Mouse (Mus musculus): ENCODE results near the gene Tmem9b.

Gene Tmem9b

DNA sequence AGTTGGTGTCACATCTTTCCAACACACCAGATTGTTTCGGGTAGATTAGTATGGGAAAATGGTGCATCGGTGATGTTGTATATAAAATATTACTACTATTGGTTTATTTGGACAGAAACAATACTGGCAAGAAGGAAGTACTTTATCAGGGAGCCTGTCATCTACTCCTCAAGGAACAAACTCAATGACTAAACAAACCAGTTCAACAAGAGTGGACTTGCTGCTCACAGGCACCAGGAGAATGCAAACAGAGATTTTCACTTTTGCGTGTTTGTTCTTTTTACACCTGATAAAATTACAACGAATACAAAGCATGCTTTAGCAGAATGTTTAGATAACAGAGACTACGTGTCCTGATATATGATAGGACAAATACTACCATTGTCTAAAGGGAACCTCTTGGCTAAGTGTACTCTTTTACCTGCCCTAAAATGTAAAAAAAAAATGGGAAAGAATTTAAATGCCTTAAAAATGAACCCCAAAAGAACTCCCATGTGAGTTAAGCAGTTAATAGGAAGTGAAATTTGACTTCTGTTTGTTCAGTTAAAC, 12.8 kb downstream of the Tmem9b start:
- DNase-seq (ENCODE audit: low read depth, low spot score), result no peak

DNA sequence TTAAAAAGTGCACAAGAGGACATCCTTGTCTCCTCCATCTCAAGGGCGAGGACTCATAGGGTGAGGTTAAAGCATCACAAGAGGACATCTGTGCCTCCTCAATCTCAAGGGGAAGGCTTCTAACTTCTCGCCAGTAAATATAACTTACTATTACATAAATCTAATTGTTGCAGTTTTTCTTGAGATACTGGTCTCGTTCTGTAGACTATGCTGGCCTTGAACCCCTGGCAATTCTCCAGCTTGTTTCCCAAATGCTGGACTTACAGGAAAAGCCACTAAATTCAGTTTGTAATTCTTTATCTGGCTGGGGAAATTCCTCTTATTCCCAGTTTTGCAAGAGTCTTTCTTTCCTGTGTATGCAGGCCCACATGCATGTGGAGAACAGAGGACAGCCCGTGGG, 17.9 kb downstream of the Tmem9b start:
- no peak for DNase-seq (ENCODE audit: low read depth, low spot score)

- no peak for DNase-seq (ENCODE audit: low read depth, low spot score)
These were observed 21.0 kb downstream of the Tmem9b start, which contains the start of gene Ascl3 for GRCm38 (mm10) chr7:109731626-109732025. TSS of gene Ascl3 (minus strand) at chr7:109731726.

DNA sequence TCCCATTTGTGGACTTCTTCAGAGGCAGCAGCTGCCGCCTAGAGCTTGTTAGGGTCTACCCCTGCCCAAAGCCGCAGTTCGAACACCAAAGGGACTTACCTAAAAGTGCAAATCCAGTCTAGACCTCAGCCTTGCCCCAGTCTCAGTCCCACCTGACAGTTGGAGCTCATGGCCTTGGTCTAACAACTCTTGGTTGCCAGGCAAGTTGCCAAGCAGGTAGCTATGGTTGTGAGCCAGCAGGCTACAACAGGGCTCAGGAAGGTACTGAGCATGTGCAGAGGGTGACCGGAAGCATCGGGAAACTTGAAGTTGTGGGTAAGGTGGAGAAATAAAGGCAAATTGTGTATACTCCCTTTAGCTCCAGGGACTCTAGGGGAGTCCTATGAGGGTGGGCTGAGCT, 29.0 kb downstream of the Tmem9b start, which contains the start of gene BC051019:
Gene BC051019 (minus strand): TSS at position 154 of the 400 bp plus-strand sequence.
- no peak for DNase-seq (ENCODE audit: low read depth, low spot score)

DNA sequence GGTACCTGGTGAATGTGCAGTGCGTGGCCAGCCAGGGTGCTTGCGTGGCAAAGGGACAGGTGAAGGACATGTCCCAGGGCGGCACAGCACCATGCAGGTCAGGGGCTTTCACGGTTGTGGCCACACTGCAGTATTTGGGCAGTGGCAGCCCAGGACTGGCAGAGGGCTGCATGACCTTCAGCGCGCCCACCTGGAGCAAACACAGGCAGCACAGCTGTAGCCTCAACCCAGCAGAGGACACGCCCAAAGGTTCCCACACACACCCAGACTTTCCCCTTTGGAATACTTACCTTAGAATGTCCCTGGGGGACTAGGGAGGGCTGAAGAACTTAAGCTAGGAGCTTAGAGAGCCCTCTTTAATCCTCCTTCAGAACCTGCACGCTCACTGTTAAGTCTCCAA, 29.6 kb downstream of the Tmem9b start:
- no peak for DNase-seq (ENCODE audit: low read depth, low spot score)

GRCm38 (mm10) chr7:109722618-109723017, 30.1 kb downstream of the Tmem9b start:
- DNase-seq (ENCODE audit: low read depth, low spot score), result peak; percentile 20

DNA sequence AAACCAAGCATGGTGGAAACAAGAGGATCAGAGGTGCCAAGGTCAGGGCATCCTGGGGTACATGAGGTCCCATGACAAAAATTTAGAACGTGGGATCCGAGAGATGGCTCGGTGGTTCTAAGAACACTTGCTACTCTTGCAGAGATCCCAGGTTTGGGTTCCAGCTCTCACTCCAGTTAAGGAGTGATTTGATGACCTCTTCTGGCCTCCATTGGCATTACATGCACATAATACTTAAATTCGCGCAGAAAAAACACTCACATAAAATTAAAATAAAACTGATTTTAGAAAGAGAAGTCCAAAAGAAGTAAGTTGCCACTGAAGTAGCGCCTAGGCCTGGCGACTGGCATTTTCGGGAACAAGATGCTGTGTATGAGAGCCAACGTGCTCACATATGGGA, 33.4 kb downstream of the Tmem9b start:
- no peak for DNase-seq (ENCODE audit: low read depth, low spot score)

DNA sequence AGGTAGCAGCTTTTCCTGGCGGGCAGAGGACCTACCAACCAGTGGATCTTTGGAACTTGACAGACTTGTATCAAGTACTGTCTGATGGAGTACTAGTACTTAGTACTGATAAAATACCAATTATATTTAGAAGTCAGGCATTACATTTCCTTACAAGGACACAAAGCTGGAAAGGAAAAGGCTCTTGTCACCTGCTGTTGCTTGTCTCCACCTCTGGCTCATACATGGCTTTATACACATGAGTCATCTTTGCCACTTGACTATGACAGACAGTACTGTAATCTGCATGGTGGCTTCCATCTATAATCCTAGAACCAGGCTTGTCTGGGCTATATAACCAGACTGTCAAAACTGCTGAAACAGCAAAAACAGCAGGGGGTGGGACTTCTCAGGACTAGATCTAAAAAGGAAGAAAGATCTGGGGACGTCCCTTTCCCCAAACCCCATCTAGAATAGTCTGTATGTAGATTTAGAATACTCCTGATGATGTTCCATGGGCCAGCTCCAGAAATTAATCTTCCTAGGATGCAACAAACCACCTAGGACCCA, 39.2 kb downstream of the Tmem9b start:
- no peak for DNase-seq (ENCODE audit: low read depth, low spot score)

- DNase-seq (ENCODE audit: low read depth, low spot score), result no peak
These were observed 40.5 kb downstream of the Tmem9b start for GRCm38 (mm10) chr7:109712198-109712597.

GRCm38 (mm10) chr7:109710069-109710468, 42.6 kb downstream of the Tmem9b start:
- DNase-seq (ENCODE audit: low read depth, low spot score), result no peak

GRCm38 (mm10) chr7:109708961-109709382, 43.7 kb downstream of the Tmem9b start:
- no peak for DNase-seq (ENCODE audit: low read depth, low spot score)

DNA sequence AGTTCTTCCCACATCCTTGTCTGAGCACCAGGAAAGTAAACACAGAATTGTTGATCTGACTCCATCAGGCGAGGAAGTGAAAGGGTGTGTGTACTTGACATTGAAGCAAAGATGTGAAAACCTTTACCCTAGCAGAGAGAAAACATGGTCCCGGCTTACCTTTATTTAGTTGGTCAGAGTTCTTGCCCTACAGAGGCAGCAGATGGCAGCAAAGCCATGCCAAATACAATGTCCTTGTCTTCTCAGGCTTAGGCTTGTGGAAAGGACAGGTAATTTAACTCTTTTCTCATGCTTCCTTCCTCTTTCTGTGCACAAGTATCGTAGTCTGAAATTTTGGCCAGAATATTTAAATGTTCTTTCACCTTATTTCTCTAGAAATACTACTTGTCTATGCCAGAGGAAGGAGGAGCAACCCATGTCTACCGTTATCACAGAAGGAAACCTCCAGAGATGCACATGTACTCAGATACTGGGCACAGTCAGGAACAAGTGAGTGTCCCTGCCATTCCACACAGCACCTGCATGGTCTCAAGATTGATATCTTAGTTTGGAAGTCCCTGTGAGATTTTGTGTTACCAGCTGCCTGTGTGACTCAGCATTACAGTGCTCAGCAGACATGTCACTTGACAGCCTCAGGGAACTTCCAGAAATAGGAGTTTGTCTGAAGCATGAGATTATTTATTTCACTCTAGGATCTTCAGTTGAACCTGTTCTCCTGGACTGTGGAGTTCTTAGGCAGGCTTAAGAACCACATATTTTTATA, 45.5 kb downstream of the Tmem9b start:
- peak; percentile 27 for DNase-seq (ENCODE audit: low read depth, low spot score)

DNA sequence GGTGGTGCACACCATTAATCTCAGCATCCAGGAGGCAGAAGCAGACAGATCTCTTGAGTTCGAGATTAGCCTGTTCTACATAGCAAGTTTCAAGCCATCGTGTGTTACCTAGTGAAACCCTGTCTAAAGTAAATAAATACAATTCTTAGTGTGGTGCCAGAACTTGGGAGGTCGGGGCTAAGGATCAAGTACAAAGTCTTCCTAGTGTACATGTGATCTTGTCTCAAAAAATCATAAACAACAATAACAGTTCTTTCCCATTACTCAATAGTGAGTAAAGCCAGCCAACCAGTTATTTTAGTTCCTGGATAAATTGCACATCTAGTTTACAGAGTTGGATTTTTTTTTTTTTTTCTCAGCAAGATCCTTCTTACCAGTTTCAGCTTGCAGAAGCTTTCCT, 48.2 kb downstream of the Tmem9b start:
- peak; percentile 9 for DNase-seq (ENCODE audit: low read depth, low spot score)

DNA sequence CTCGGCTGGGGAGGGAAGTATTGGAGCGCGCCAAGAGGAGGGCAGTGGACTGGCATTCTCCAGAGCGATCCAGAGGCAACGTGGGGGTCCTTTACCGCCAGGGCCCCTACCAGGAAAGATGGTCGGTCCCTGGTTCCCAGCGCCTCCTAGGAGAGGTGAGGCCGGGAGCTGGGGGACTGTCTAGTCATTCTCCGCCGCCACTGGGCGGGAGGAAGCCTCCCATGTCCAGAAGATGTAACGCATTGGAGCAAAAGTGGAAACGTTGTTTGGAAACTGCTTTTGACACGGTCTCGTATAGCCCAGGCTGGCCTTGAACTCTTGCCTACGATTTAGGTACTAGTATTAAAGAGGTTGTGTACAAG, 48.7 kb downstream of the Tmem9b start:
- peak; percentile 32 for DNase-seq (ENCODE audit: low read depth, low spot score)

DNA sequence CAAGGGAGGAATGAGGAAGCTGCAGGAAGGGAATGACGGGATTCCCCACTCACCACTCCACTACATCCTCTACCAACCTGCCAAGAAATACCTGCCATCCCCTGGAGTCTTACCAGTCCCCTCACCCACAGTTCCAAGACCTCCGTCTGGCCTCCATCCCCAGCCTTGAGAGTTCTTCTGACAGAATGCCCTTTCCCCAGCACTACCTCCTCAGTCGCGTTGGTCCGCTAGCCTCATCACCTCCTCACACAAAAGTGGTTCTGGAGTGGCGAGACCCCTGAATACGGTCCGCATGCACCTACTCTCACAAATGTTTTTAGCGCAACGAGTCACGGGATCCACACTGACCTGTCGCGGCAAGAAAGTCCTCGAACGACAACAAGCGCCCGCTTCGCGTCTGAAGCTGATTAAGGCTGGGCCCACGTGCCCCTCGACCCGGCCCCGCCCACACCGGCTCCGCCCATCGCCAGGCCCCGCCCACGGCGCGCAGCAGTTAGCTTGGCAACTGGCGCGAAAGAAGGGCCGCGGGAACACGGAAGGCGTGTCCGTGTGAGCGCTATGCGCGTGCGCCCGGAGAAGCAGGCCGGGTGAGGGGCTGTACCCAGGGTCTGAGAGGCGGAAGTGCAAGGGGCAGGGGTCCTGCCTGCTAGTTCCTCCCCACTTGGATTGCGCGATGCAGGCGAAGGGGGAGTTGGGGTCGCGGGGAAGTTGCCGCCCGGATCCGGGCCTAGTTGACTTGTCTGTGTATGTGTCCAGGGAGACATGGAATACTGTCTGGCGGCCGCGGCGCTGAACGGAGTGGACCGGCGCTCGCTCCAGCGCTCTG, 49.3 kb downstream of the Tmem9b start, which contains the start of the genes St5 and Akip1:
Gene St5 (minus strand): TSS at position 416 of the 826 bp plus-strand sequence.
Gene Akip1 (plus strand): TSS at position 501 of the 826 bp plus-strand sequence.
- DNase-seq (ENCODE audit: low read depth, low spot score), result peak; percentile 87

DNA sequence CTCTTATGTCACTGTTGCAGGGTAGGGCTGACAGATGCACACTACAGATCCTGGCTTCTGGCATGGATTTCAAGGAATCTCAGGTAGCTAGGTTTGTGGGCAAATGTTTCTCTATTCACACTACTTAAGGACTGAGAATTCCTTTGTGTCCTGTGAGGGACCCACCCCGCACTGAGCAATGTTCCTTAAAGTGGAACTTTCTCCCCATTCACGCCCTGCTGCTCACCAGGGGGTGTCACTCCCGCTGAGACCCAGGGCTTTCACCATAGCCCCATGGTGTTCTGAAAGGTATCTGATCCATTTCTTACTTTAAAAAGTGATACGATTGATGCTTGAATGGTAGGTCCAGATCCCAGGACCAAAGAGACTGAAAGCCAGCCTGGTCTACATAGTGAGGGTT, 50.0 kb downstream of the Tmem9b start:
- DNase-seq (ENCODE audit: low read depth, low spot score), result no peak

DNA sequence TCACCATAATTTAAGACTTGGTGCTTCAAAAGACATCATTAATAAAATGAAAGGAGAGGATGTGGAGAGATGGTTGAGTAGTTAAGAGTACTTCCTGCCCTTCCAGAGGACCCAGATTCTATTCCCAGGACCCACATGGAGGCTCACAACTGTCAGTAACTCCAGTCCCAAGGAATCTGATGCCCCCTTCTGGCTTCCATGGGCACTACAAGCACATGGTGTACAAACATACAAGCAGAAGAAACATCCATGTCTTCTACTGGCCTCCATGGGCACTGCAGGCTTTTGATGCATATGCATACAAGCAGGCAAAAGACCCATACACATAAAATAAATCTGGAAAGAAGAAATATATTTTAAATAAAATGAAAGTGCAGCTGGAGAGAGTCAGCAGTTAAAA, 52.5 kb downstream of the Tmem9b start:
- DNase-seq (ENCODE audit: low read depth, low spot score), result peak; percentile 17

DNA sequence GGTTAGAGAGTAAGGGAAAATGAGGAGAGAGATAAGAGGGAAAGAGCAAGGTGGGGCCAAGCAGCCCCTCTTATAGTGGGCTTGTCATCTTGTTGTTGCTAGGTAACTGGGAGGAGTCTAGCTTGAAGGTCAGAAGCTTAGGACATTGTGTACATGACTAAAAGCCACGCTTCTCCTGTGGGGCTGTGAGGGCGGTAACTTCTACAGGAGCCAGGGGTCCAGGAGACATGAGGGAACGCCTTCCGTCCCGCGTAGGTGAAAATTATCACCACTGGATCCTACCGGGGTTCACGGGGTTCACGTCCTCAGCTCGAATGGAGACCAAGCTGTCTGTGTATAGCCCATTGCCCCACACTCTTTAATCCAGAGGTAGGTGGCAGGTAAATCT, 57.3 kb downstream of the Tmem9b start:
- no peak for DNase-seq (ENCODE audit: low read depth, low spot score)

DNA sequence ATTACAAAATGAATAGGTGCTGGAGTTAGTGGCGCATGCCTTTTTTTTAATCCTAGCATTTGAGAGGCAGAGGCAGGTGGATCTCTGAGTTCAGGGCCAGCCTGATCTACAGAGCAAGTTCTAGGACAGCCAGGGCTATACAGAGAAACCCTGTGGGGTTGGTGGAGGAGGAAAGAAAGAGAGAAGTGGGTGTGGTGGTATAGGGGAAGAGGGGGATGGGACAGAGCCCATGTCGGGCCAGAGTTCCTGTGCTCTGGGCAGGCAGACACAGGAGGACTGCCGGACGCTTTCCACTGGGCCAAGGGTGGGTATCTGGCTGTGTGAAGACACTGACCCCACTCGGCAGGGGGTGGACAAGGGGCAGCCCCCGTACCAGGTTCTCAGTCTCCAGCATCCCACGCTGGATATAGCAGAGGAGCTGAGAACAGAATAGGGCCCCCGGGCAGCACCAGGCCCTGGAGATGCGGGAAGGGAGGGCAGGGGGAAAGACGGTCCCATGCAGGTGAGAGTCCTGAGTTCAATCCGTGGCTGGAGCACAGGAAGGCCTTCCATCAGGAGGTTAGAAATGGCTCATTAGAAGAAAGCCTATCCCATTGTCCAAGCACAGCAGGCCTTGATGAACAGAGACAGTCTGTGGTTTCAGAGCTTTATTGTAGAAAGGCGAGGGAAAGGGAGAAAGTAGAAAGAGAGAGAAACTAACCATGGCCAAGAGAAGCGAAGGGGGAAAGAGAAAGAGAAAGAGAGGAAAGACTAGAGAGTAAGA, 57.9 kb downstream of the Tmem9b start:
- no peak for DNase-seq (ENCODE audit: low read depth, low spot score)

- DNase-seq (ENCODE audit: low read depth, low spot score), result no peak
These were observed 61.7 kb downstream of the Tmem9b start for GRCm38 (mm10) chr7:109690961-109691360.

DNA sequence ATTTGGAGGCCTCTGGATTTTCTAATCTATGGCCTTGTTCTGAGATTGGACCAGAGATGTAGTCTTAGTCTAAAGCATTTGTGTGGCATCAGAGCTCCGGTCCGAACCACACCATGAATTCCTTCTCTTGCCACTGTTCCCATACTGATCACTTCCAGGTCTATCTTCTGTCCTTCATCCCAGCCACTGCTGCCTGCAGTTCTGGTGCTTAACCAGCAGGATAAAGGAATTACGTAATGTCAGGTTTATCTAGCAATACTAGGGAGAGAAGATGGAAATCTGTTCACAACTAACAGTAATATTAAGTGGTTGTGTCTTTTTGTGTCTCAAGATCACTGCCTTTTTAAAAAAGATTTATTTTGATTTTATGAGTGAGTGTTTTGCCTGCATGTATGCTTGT, 62.6 kb downstream of the Tmem9b start:
- DNase-seq (ENCODE audit: low read depth, low spot score), result no peak

All from c-Kit-negative CD71-positive TER-119-positive erythroid progenitor cells, embryonic 14.5 days (primary cell).